Mouse (Mus musculus) stomach, postnatal 0 days (tissue): Measurements from ENCODE around the gene Foxp1.

Source experiments
- CTCF ChIP-seq: IDR thresholded peaks from 2 replicates; pipeline ENCODE4 v1.5.1; 2016; ENCODE audit warnings: antibody characterized with exemption, low read depth, mild to moderate bottlenecking, moderate library complexity
- EP300 ChIP-seq: optimal IDR thresholded peaks from 2 replicates; pipeline ENCODE3; 2016; ENCODE audit warnings: antibody characterized with exemption

DNA sequence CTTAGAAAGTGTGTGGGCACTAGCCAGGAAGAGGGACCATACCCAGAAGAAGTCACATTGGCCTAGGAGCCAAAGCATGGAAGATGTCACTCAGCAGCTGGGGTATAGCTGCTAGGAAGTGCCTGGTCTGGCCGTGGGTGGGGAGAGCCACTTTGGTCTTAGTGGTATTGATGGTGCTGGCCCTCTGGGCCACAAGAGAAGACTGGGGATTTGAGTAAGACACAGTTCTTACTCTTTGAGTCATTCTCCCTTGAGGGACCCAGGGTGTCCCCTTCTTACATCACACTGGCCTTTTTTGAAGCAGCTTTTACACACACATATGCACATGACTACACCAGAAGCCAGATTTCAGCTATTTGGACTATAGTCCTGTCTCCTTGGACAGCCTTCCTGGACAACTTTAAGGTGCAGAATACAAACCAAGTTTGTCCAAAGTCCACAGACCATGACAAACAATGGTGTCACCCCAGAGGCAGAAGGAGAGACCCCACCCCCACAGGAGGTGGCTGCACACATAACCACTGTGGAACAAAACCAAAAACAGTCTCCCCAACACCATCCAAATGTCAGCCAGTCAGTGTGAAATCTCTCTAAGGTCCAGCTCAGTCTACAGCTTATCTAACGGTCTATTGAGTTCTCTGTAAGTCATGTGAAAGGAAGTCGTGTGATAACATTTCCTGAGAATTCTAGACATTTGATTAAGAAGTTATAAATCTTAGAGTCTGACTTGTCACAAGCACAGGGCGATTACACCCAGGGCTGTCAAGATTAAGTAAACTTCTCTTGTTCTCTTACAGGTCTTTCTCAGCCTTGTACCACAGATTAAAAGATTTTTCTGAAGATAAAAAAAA lies 333.9 kb downstream of the Foxp1 start:
- no peak for TF ChIP-seq CTCF
- no peak for TF ChIP-seq EP300
